Comparison of ENCODE assay signal across 13 mouse cellular contexts in genomic region chr5:143638516-143639270, GRCm38 (mm10). TPM values are rescaled to one million over a fixed set of nuclear protein-coding genes. Genes with fewer than 3 reads are reported as not detected.
DNase-seq lines count a peak whose midpoint lies in the region; ATAC-seq lines count a peak whose summit lies in the region.
"Had no signal": no experiment of that assay in that cellular context is flagged by ENCODE, and none has a peak within 500 bp of the region (broad histone marks: within the 10 kb centered on the region; RNA-seq: fewer than 3 reads in every experiment).

No protein-coding gene starts in this region.

- no peak for ATAC-seq in kidney, embryonic 15.5 days (replicated peaks; ENCODE audit: low FRiP score)
- peak; percentile 37 for ATAC-seq in CD4-positive, CD25-positive, alpha-beta regulatory T cell, adult 4 months
- ATAC-seq in embryonic facial prominence, embryonic 12.5 days (ENCODE audit: insufficient number of reproducible peaks, insufficient read depth, low FRiP score, low TSS enrichment): no peak
- peak; percentile 57 for ATAC-seq in liver, embryonic 13.5 days (ENCODE audit: low read depth)
- ATAC-seq in hindbrain, embryonic 16.5 days: no peak

- H3K9me3 ChIP-seq in kidney, embryonic 15.5 days (replicated peaks): no peaks in the 10 kb centered on the region
- no peaks in the 10 kb centered on the region for H3K9me3 ChIP-seq in embryonic facial prominence, embryonic 12.5 days
- no peaks in the 10 kb centered on the region for H3K9me3 ChIP-seq in liver, embryonic 13.5 days (replicated peaks)
- H3K9me3 ChIP-seq in hindbrain, embryonic 16.5 days (ENCODE audit: control insufficient read depth, low read length): no peaks in the 10 kb centered on the region

- H3K36me3 ChIP-seq in kidney, embryonic 15.5 days: no peaks in the 10 kb centered on the region
- H3K36me3 ChIP-seq in embryonic facial prominence, embryonic 12.5 days: no peaks in the 10 kb centered on the region
- no peaks in the 10 kb centered on the region for H3K36me3 ChIP-seq in liver, embryonic 13.5 days
- no peaks in the 10 kb centered on the region for H3K36me3 ChIP-seq in hindbrain, embryonic 16.5 days (ENCODE audit: control insufficient read depth, insufficient read depth, low read length)

- WGBS in kidney, embryonic 15.5 days: 39% methylated on average over 7 of the region's 7 CpGs
- 32% methylated on average over 7 of the region's 7 CpGs for WGBS in embryonic facial prominence, embryonic 12.5 days
- 38% methylated on average over 7 of the region's 7 CpGs for WGBS in liver, embryonic 13.5 days (ENCODE audit: insufficient replicate concordance)
- WGBS in hindbrain, embryonic 16.5 days: 68% methylated on average over 7 of the region's 7 CpGs

- DNase-seq in kidney, postnatal 36 days: no peak
- DNase-seq in liver, embryonic 13.5 days: no peak
- no peak for DNase-seq in urinary bladder, postnatal 36 days (ENCODE audit: low spot score in 2 of 2)
- DNase-seq: adrenal gland, postnatal 14 days; cerebellum, adult 9-11 months; forebrain, postnatal 0 days; lung, postnatal 36 days; right cerebral cortex, postnatal 14 days; thymus, postnatal 36 days had no signal

- H3K9ac ChIP-seq in kidney, embryonic 15.5 days: no peak overlapping the region
- no peak overlapping the region for H3K9ac ChIP-seq in embryonic facial prominence, embryonic 12.5 days
- peak overlapping the region; percentile 27; the same call in 1 of the 2 replicates for H3K9ac ChIP-seq in liver, embryonic 13.5 days
- no peak overlapping the region for H3K9ac ChIP-seq in hindbrain, embryonic 16.5 days (ENCODE audit: low read depth, low read length)

- H3K4me3 ChIP-seq in kidney, embryonic 15.5 days (replicated peaks): no peak overlapping the region
- H3K4me3 ChIP-seq in embryonic facial prominence, embryonic 12.5 days: no peak overlapping the region
- no peak overlapping the region for H3K4me3 ChIP-seq in liver, embryonic 13.5 days (replicated peaks)
- H3K4me3 ChIP-seq in hindbrain, embryonic 16.5 days (ENCODE audit: low read length): no peak overlapping the region

- peaks cover 82% of the 10 kb centered on the region for H3K4me1 ChIP-seq in kidney, embryonic 15.5 days
- H3K4me1 ChIP-seq in embryonic facial prominence, embryonic 12.5 days: peaks cover 81% of the 10 kb centered on the region
- H3K4me1 ChIP-seq in liver, embryonic 13.5 days (replicated peaks): peaks cover 98% of the 10 kb centered on the region
- H3K4me1 ChIP-seq in hindbrain, embryonic 16.5 days (ENCODE audit: control insufficient read depth, insufficient read depth, low read depth, low read length): peaks cover 2% of the 10 kb centered on the region

- no peaks in the 10 kb centered on the region for H3K27me3 ChIP-seq in kidney, embryonic 15.5 days
- no peaks in the 10 kb centered on the region for H3K27me3 ChIP-seq in embryonic facial prominence, embryonic 12.5 days
- no peaks in the 10 kb centered on the region for H3K27me3 ChIP-seq in liver, embryonic 13.5 days
- H3K27me3 ChIP-seq in hindbrain, embryonic 16.5 days (replicated peaks; ENCODE audit: control insufficient read depth, insufficient read depth, low read length): no peaks in the 10 kb centered on the region

- H3K4me2 ChIP-seq in kidney, embryonic 15.5 days: peak overlapping the region; percentile 21
- H3K4me2 ChIP-seq in embryonic facial prominence, embryonic 12.5 days (replicated peaks): peak overlapping the region; percentile 9; the same call in 1 of the 2 replicates
- peak overlapping the region; percentile 54 for H3K4me2 ChIP-seq in liver, embryonic 13.5 days
- no peak overlapping the region for H3K4me2 ChIP-seq in hindbrain, embryonic 16.5 days (ENCODE audit: low read length)

- H3K27ac ChIP-seq in kidney, embryonic 15.5 days: peak overlapping the region; percentile 86
- peak overlapping the region; percentile 63 for H3K27ac ChIP-seq in embryonic facial prominence, embryonic 12.5 days
- H3K27ac ChIP-seq in liver, embryonic 13.5 days: peak overlapping the region; percentile 92
- no peak overlapping the region for H3K27ac ChIP-seq in hindbrain, embryonic 16.5 days (ENCODE audit: low read depth, low read length)

RNA-seq across cellular contexts. Expression of gene Cyth3, which starts 16.4 kb away (rescaled TPM):
- polyA plus RNA-seq in kidney, embryonic 15.5 days (2015; fragmentation: Nextera tagmentation; extraction: Ambion mirVana): 66.0 and 71.5 TPM in 2 replicates
- polyA plus RNA-seq in CD4-positive, CD25-positive, alpha-beta regulatory T cell, adult 4 months (2017; shearing (Covaris generic)): 10 to 100 TPM; 40.6 to 59.7 TPM
- polyA plus RNA-seq in embryonic facial prominence, embryonic 12.5 days (2016; fragmentation: Nextera tagmentation; extraction: Ambion mirVana): 46.0 and 48.7 TPM in 2 replicates
- polyA plus RNA-seq in liver, embryonic 13.5 days (2015; fragmentation: Nextera tagmentation; extraction: Ambion mirVana): 35.0 and 42.2 TPM in 2 replicates
- polyA plus RNA-seq in hindbrain, embryonic 16.5 days (2015; fragmentation: Nextera tagmentation; extraction: Ambion mirVana): 41.6 and 45.8 TPM in 2 replicates

Comparison
In these comparisons a context has a peak if more than half of its experiments do, and no peak if none do; other contexts are left out.
1. ATAC-seq: peak in CD4-positive, CD25-positive, alpha-beta regulatory T cell, adult 4 months (single experiment) and liver, embryonic 13.5 days (single experiment); none in kidney, embryonic 15.5 days (single experiment), embryonic facial prominence, embryonic 12.5 days (single experiment) and hindbrain, embryonic 16.5 days (single experiment).